Mouse (Mus musculus) liver, postnatal 0 days (tissue): ENCODE measurements around the gene Angptl1. TPM values are rescaled to one million over a fixed set of nuclear protein-coding genes. Genes with fewer than 3 reads are reported as not detected.

Experiments
- ATAC-seq: fragments of 200-750 bp; cut with Nextera tagmentation; 2 replicates; pipeline ENCODE4 v1.8.0; 2017; ENCODE audit warnings: mild to moderate bottlenecking, moderate library complexity
- DNase-seq: peaks from one replicate; pipeline ENCODE4 v3.0.0-alpha.2; 2016
- H3K27ac ChIP-seq: fragments of 300-500 bp; sonication (generic); 2 replicates; pipeline ENCODE4 v1.5.1; 2014; ENCODE audit warnings: antibody characterized with exemption, moderate library complexity, mild to moderate bottlenecking, low read depth
- H3K27me3 ChIP-seq: fragments of 300-500 bp; sonication (generic); 2 replicates; pipeline ENCODE4 v1.6.1; 2014; ENCODE audit warnings: low read length, control low read depth, mixed read lengths; ENCODE audit not compliant: insufficient read depth
- H3K36me3 ChIP-seq: fragments of 300-500 bp; sonication (generic); replicated peaks from 2 replicates; pipeline ENCODE4 v1.6.1; 2014; ENCODE audit warnings: mild to moderate bottlenecking, control low read depth, low read length, moderate library complexity, mixed read lengths; ENCODE audit not compliant: insufficient read depth
- H3K4me1 ChIP-seq: fragments of 300-500 bp; sonication (generic); 2 replicates; pipeline ENCODE4 v1.6.1; 2014; ENCODE audit warnings: antibody characterized with exemption, mild to moderate bottlenecking, control low read depth; ENCODE audit not compliant: insufficient read depth
- H3K4me2 ChIP-seq: fragments of 300-500 bp; sonication (generic); 2 replicates; pipeline ENCODE4 v1.6.1; 2014; ENCODE audit warnings: low read depth, mild to moderate bottlenecking, low read length, moderate library complexity, mixed read lengths
- H3K4me3 ChIP-seq: fragments of 300-500 bp; sonication (generic); 2 replicates; pipeline ENCODE4 v1.5.1; 2014; ENCODE audit warnings: low read depth, low read length
- H3K9ac ChIP-seq: fragments of 300-500 bp; sonication (generic); replicated peaks from 2 replicates; pipeline ENCODE4 v1.6.1; 2014; ENCODE audit warnings: mild to moderate bottlenecking, moderate library complexity
- H3K9me3 ChIP-seq: fragments of 300-500 bp; sonication (generic); 2 replicates; pipeline ENCODE4 v1.6.1; 2016; ENCODE audit warnings: mild to moderate bottlenecking, control low read depth, low read length, mixed read lengths
- CTCF ChIP-seq: sonication (generic); IDR thresholded peaks from 2 replicates; pipeline ENCODE4 v1.5.1; 2016; ENCODE audit warnings: antibody characterized with exemption, low read depth
- EP300 ChIP-seq: IDR thresholded peaks from 2 replicates; pipeline ENCODE4 v1.6.1; 2016; ENCODE audit warnings: antibody characterized with exemption, low read depth, mild to moderate bottlenecking
- WGBS: fragments of 180-500 bp; shearing (Covaris S2); extraction: QIAGEN DNeasy Blood & Tissue Kit; methylation state at CpG from one replicate; pipeline ENCODE4 v1.1.7; 2014; ENCODE audit not compliant: insufficient replicate concordance; 5-methylcytosine and 5-hydroxymethylcytosine counted together
- polyA plus RNA-seq: library from polyadenylated mRNA; unstranded; fragments of >200 nt; fragmentation: Nextera tagmentation; extraction: Ambion mirVana; gene quantifications from 2 replicates; pipeline ENCODE4 v1.2.1, GENCODE M21; 2015

Angptl1 gene
- polyA plus RNA-seq, 1 experiment from 2014 or later: 0.09 TPM

GRCm38 (mm10) chr1:156852872-156853271 lies 14.5 kb downstream of the Angptl1 start:
- no peak for ATAC-seq
- 85% methylated on average over 5 of the region's 5 CpGs for WGBS
- no peaks in the 10 kb centered on the region for H3K27me3 ChIP-seq
- TF ChIP-seq EP300 (no peak), CTCF (no peak)
- no peak overlapping the region for H3K4me2 ChIP-seq
- no peak for DNase-seq
- no peak overlapping the region for H3K4me3 ChIP-seq
- peaks cover 6% of the 10 kb centered on the region; the same call in 1 of the 2 replicates for H3K36me3 ChIP-seq
- H3K4me1 ChIP-seq: no peaks in the 10 kb centered on the region
- no peaks in the 10 kb centered on the region for H3K9me3 ChIP-seq
- H3K27ac ChIP-seq: no peak overlapping the region
- H3K9ac ChIP-seq: no peak overlapping the region

GRCm38 (mm10) chr1:156854558-156854957 lies 16.2 kb downstream of the Angptl1 start:
- DNase-seq: no peak
- WGBS: 85% methylated on average over 4 of the region's 4 CpGs

GRCm38 (mm10) chr1:156856666-156857065 lies 18.3 kb downstream of the Angptl1 start:
- ATAC-seq: no peak
- H3K36me3 ChIP-seq: peaks cover 6% of the 10 kb centered on the region; the same call in 1 of the 2 replicates
- no peak for TF ChIP-seq CTCF
- no peak for TF ChIP-seq EP300
- no peak overlapping the region for H3K4me3 ChIP-seq
- 69% methylated on average over 2 of the region's 2 CpGs for WGBS
- no peak overlapping the region for H3K4me2 ChIP-seq
- H3K4me1 ChIP-seq: 0 out of 2 replicates have a peak, but pooled peaks cover 3% of the 10 kb centered on the region
- no peaks in the 10 kb centered on the region for H3K9me3 ChIP-seq
- H3K9ac ChIP-seq: no peak overlapping the region
- H3K27me3 ChIP-seq: no peaks in the 10 kb centered on the region
- no peak for DNase-seq
- H3K27ac ChIP-seq: no peak overlapping the region

More at GRCm38 (mm10) chr1:156854558-156854957, 16.2 kb downstream of the Angptl1 start:
- Histone ChIP-seq H3K36me3 (peaks cover 6% of the 10 kb centered on the region; the same call in 1 of the 2 replicates), H3K9ac (no peak overlapping the region), H3K9me3 (no peaks in the 10 kb centered on the region), H3K4me3 (no peak overlapping the region), H3K27ac (no peak overlapping the region), H3K27me3 (no peaks in the 10 kb centered on the region), H3K4me1 (0 out of 2 replicates have a peak, but pooled peaks cover 3% of the 10 kb centered on the region), H3K4me2 (no peak overlapping the region)
- TF ChIP-seq EP300: no peak
- no peak for TF ChIP-seq CTCF
- ATAC-seq: no peak

- Histone ChIP-seq H3K9ac (no peak overlapping the region), H3K4me1 (0 out of 2 replicates have a peak, but pooled peaks cover 3% of the 10 kb centered on the region), H3K4me3 (no peak overlapping the region), H3K27me3 (no peaks in the 10 kb centered on the region), H3K4me2 (no peak overlapping the region), H3K36me3 (peaks cover 6% of the 10 kb centered on the region; the same call in 1 of the 2 replicates), H3K27ac (no peak overlapping the region), H3K9me3 (no peaks in the 10 kb centered on the region)
- TF ChIP-seq EP300 (no peak), CTCF (no peak)
- DNase-seq: no peak
- ATAC-seq: no peak
- 77% methylated on average over 2 of the region's 2 CpGs for WGBS
Observed at GRCm38 (mm10) chr1:156859156-156859555, 20.8 kb downstream of the Angptl1 start.

- Histone ChIP-seq H3K27me3 (no peaks in the 10 kb centered on the region), H3K4me1 (0 out of 2 replicates have a peak, but pooled peaks cover 3% of the 10 kb centered on the region), H3K4me2 (no peak overlapping the region; the same call in 1 of the 2 replicates), H3K36me3 (peaks cover 4% of the 10 kb centered on the region; the same call in 1 of the 2 replicates), H3K9me3 (no peaks in the 10 kb centered on the region), H3K4me3 (no peak overlapping the region), H3K27ac (no peak overlapping the region), H3K9ac (no peak overlapping the region)
- ATAC-seq (no peak), DNase-seq (no peak)
- WGBS: 33% methylated on average over 2 of the region's 2 CpGs
- TF ChIP-seq CTCF (no peak), EP300 (no peak)
Observed at GRCm38 (mm10) chr1:156859711-156860250, 21.4 kb downstream of the Angptl1 start.

GRCm38 (mm10) chr1:156860266-156860665 lies 21.9 kb downstream of the Angptl1 start:
- H3K9ac ChIP-seq: no peak overlapping the region
- no peak overlapping the region; the same call in 1 of the 2 replicates for H3K4me2 ChIP-seq
- H3K4me1 ChIP-seq: 0 out of 2 replicates have a peak, but pooled peaks cover 3% of the 10 kb centered on the region
- H3K36me3 ChIP-seq: peaks cover 4% of the 10 kb centered on the region; the same call in 1 of the 2 replicates
- no peaks in the 10 kb centered on the region for H3K27me3 ChIP-seq
- TF ChIP-seq EP300 (no peak), CTCF (no peak)
- no peaks in the 10 kb centered on the region for H3K9me3 ChIP-seq
- whole genome bisulfite sequencing: 60% methylated on average over 8 of the region's 8 CpGs
- no peak overlapping the region for H3K4me3 ChIP-seq
- H3K27ac ChIP-seq: no peak overlapping the region
- ATAC-seq (no peak), DNase-seq (no peak)
